Mouse (Mus musculus) olfactory bulb, adult 2 months (tissue): ENCODE results near the gene Coq4.

Experiments used
- CTCF ChIP-seq: fragments of 200-500 bp; IDR thresholded peaks from 2 replicates; pipeline ENCODE4 v1.5.1; 2012; ENCODE audit warnings: low read depth, mild to moderate bottlenecking, low read length, moderate library complexity; ENCODE audit not compliant: insufficient read depth
- POLR2A ChIP-seq: fragments of 200-500 bp; IDR thresholded peaks from 2 replicates; pipeline ENCODE4 v1.6.1; 2012; ENCODE audit warnings: mild to moderate bottlenecking, low read depth, low read length, moderate library complexity; ENCODE audit not compliant: insufficient read depth

- TF ChIP-seq CTCF = no peak
- TF ChIP-seq POLR2A = no peak
Observed at GRCm38 (mm10) chr2:29770162-29770561, 17.1 kb upstream of the Coq4 start.
